Mouse (Mus musculus): Measurements from ENCODE around the gene Fam114a2.

GRCm38 (mm10) chr11:57506899-57507298 lies 11.5 kb downstream of the Fam114a2 start:
- TF ChIP-seq POLR2A (IDR thresholded peaks at IDR 0.05; ENCODE audit: low read depth, low read length) (no peak), CTCF (IDR thresholded peaks at IDR 0.05; ENCODE audit: extremely low read depth, insufficient read depth, insufficient read length, insufficient replicate concordance) (no peak)
